Mouse (Mus musculus) cerebellum, adult 2 months (tissue): ENCODE measurements at regions not wholly inside any gene's neighbourhood (a gene's known extent, or its start where the extent isn't known, plus 50 kb on each side); places are given as distances from the start of the nearest gene placed in this dataset.

Source experiments
- DNase-seq, 2 experiments: peaks; one replicate each; pipeline ENCODE4 v3.0.0; 2021
- H3K27ac ChIP-seq: fragments of 200-500 bp; 2 replicates; pipeline ENCODE4 v1.5.1; 2012; ENCODE audit warnings: low read length, control low read depth, inconsistent platforms; ENCODE audit not compliant: insufficient read depth
- H3K27me3 ChIP-seq: fragments of 200-500 bp; 2 replicates; pipeline ENCODE4 v1.6.1; 2012; ENCODE audit warnings: inconsistent platforms, mild to moderate bottlenecking, low read length, moderate library complexity; ENCODE audit not compliant: control insufficient read depth, insufficient read depth
- H3K4me1 ChIP-seq: fragments of 200-500 bp; 2 replicates; pipeline ENCODE4 v1.6.1; 2011; ENCODE audit warnings: low read length; ENCODE audit not compliant: control insufficient read depth, insufficient read depth
- H3K4me3 ChIP-seq: fragments of 200-500 bp; replicated peaks from 2 replicates; pipeline ENCODE3; 2011; ENCODE audit warnings: mild to moderate bottlenecking, low read depth, low read length, control low read depth; ENCODE audit not compliant: insufficient read depth
- CTCF ChIP-seq: fragments of 200-500 bp; IDR thresholded peaks from 2 replicates; pipeline ENCODE4 v1.5.1; 2011; ENCODE audit warnings: low read depth, mild to moderate bottlenecking, control low read depth, low read length, moderate library complexity, borderline replicate concordance; ENCODE audit not compliant: insufficient read depth
- POLR2A ChIP-seq: fragments of 200-500 bp; IDR thresholded peaks from 2 replicates; pipeline ENCODE4 v1.6.1; 2011; ENCODE audit warnings: low read length, control low read depth, borderline replicate concordance; ENCODE audit not compliant: insufficient read depth
- WGBS: fragments of 180-500 bp; shearing (Covaris S2); methylation state at CpG from one replicate; pipeline ENCODE4 v1.1.7; 2018; 5-methylcytosine and 5-hydroxymethylcytosine counted together

DNA sequence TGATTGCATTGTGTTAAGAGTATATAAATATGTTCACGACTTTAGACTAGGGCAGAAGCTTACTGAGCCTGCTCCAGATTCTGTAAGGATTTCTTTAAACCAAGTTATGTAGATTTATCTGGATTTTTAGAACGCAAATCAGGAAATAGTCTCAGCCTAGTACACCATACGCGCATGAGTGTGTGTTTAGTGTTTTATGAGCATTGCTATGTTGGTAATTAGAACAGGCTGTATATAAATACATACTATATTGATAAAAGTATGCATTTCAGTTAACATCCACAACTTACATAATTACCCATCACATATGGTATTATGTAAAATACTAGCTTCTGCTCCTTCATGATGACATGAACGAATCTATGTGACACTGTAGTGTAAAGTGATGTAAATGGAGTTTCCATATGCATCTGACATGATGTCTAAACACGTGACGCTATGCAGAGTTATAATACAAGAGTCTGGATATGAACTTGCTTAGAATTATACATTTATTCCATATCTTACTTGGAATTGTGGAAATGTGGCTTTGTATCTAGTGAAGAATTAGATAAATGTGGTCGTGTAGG lies 332.6 kb upstream of the Tmc3 start:
- WGBS = 92% methylated on average over 8 of the region's 8 CpGs
- TF ChIP-seq CTCF = no peak
- no peak for TF ChIP-seq POLR2A
- no peak for DNase-seq

DNA sequence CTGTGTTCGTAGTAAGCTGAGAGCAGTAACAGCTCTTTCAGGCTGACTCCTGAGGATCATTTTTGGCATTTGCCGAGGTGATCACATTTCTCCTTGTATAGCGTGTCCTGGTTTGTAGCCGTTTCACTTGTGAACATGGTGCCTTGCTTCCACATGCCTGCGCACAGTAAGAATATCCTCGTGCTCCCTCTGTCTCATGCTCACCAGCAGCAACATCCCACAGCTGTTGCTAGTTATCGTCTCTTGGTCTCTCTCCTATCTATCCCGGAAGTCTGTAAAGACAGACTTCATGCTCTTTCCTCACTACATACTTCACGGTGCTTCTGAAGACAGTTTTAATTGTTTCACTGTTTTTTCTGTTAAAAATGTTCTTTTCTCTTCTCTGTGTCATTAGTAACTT lies 331.7 kb upstream of the Tmc3 start:
- Histone ChIP-seq H3K27ac (no peak overlapping the region), H3K27me3 (no peaks in the 10 kb centered on the region), H3K4me3 (no peak overlapping the region), H3K4me1 (no peaks in the 10 kb centered on the region)
- 87% methylated on average over 9 of the region's 9 CpGs for WGBS
- DNase-seq = no peak
- TF ChIP-seq CTCF (no peak), POLR2A (no peak)

More for the DNA sequence above, 332.6 kb upstream of the Tmc3 start:
- Histone ChIP-seq H3K27ac (no peak overlapping the region), H3K4me1 (no peaks in the 10 kb centered on the region), H3K27me3 (no peaks in the 10 kb centered on the region), H3K4me3 (no peak overlapping the region)

DNA sequence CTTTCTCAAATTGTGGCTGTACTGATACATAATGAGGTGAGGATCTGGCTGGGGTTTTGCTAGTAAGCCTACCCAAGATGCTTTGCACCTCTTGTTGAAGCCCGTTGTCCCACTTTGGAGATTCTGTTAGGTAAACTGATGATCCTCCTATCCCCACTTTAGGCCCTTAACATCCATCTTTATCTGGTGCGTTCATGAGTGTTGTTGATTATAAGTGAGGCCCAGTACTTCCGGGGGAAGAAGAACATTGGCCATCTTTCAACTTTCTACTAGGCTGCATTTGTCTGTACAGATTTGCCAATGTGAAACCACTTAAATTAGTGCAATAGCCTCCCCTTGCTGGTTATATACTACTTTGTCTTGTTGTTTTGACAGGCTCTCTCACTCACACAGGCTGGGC lies 331.3 kb upstream of the Tmc3 start:
- no peak for TF ChIP-seq POLR2A
- TF ChIP-seq CTCF = no peak
- no peaks in the 10 kb centered on the region for H3K27me3 ChIP-seq
- H3K4me1 ChIP-seq = no peaks in the 10 kb centered on the region
- 79% methylated on average over 3 of the region's 3 CpGs for WGBS
- H3K27ac ChIP-seq = no peak overlapping the region
- DNase-seq = no peak
- no peak overlapping the region for H3K4me3 ChIP-seq

DNA sequence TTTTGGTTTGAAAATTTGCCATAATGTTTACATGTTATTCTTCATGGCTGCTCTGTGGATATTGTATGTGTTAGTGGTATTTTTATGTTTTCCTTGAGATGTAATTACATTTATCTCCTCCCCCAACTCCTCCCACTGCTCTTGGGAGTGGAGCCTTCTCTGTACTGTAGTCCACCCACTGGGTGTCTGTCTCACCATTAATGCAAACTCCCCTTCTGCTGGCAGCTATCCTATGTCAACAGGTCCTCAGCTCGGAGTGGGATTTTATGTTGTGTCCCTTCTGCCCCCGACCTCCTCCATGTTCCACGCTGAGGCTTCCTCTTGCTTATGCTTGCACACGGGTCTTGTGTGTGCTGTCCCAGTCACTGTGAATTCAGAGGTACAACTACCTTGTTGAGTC lies 330.3 kb upstream of the Tmc3 start:
- H3K27me3 ChIP-seq = no peaks in the 10 kb centered on the region
- no peak for DNase-seq
- no peak overlapping the region for H3K4me3 ChIP-seq
- TF ChIP-seq POLR2A = no peak
- no peak for TF ChIP-seq CTCF
- no peaks in the 10 kb centered on the region for H3K4me1 ChIP-seq
- WGBS = 86% methylated on average over 4 of the region's 4 CpGs
- H3K27ac ChIP-seq = no peak overlapping the region

DNA sequence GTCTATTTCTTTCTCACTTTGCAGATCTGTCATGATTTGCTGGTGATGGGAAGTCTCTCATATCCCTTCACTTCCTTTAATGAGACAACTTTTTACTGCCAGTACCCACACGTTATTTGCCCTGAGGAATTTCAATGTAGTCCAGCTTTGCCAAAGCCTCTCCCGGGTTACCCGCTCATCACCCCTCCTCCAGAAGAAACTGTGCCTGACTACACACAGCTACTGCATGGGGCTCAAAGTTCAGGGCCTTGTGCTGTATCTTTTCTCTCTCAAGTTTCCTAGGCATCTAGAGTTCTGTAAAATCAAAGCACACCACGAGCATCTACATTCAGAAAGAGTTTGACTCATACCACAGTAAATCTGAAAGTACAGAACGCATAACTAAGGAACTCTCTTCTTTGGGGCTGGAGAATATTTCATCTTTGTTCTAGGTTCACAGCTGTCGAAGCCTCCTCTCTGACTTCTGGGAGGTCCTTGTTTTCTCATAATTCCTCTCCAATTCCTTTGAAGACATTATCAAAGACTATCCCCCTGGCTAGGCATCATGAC lies 328.4 kb upstream of the Tmc3 start:
- Histone ChIP-seq H3K4me3 (no peak overlapping the region), H3K4me1 (no peaks in the 10 kb centered on the region), H3K27me3 (no peaks in the 10 kb centered on the region), H3K27ac (no peak overlapping the region)
- 67% methylated on average over 6 of the region's 6 CpGs for WGBS
- no peak for TF ChIP-seq CTCF
- no peak for TF ChIP-seq POLR2A
- no peak for DNase-seq

DNA sequence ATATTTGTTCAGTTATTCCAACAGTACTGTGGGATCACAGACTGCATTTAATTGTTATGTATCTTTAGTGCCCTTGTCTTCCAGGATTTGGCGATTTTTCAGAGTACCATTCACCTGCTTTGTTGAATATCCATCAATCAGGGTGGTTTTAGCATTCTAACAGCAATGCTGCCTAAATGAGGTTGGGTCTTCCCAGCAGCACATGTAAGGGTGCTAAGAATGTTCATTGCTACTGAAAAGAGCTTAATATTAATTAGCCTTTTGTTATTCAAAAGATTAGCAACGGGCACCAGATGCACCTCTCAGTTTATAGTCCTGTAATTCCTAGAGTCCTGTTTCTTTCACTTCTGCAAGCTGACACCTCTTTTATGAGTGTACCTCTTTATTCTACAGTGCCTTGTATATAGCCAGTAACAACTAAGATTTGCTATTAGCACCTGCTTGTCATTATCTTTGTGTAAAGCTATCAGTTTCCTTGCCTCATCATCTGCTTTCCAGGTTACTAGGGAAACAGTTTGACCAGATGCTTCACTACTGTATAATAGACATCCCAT lies 326.3 kb upstream of the Tmc3 start:
- no peak for DNase-seq
- no peak for TF ChIP-seq POLR2A
- no peak for TF ChIP-seq CTCF
- 76% methylated on average over 2 of the region's 2 CpGs for WGBS

DNA sequence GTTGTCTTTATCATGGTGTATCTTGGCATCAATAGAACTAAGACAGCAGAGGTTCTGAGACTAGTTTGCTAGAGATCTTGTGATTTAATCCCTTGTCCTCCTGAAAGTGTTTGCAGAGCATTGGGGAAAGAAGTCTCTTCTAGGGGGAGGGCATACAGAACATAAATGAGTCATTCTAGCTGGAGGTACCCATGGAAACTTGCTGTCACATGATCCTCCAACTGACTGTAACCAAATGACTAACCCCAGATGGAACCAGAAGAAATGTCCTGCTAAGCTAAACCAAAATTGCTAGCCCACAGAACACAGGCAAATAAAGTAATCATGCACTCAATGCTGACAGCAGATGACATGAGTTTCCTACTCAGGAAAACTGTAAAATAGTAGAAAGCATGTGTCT lies 323.2 kb upstream of the Tmc3 start:
- Histone ChIP-seq H3K27me3 (no peaks in the 10 kb centered on the region), H3K27ac (no peak overlapping the region), H3K4me1 (no peaks in the 10 kb centered on the region), H3K4me3 (no peak overlapping the region)
- TF ChIP-seq POLR2A = no peak
- no peak for TF ChIP-seq CTCF
- no peak for DNase-seq

More for the DNA sequence above, 326.3 kb upstream of the Tmc3 start:
- no peaks in the 10 kb centered on the region for H3K27me3 ChIP-seq
- no peaks in the 10 kb centered on the region for H3K4me1 ChIP-seq
- no peak overlapping the region for H3K27ac ChIP-seq
- no peak overlapping the region for H3K4me3 ChIP-seq
